Mouse (Mus musculus): Measurements from ENCODE around the gene Sgpp2. TPM values are rescaled to one million over a fixed set of nuclear protein-coding genes. Genes with fewer than 3 reads are reported as not detected.
A peak's percentile ranks its signal among the peaks of the same experiment; 100 is the strongest.

Sgpp2 gene
- polyA plus RNA-seq, 1 experiment from 2014 or later: 23.0 TPM

- Histone ChIP-seq H3K4me2 (replicated peaks; ENCODE audit: low read depth) (peak overlapping the region; percentile 72), H3K36me3 (ENCODE audit: control insufficient read depth, insufficient read depth) (no peaks in the 10 kb centered on the region), H3K27ac (ENCODE audit: low read depth, low read length) (peak overlapping the region; percentile 90), H3K9me3 (ENCODE audit: control insufficient read depth) (no peaks in the 10 kb centered on the region), H3K27me3 (replicated peaks; ENCODE audit: control insufficient read depth, insufficient read depth, low read length) (0 out of 2 replicates have a peak, but pooled peaks cover 5% of the 10 kb centered on the region), H3K4me1 (replicated peaks; ENCODE audit: control insufficient read depth, insufficient read depth, low read length) (no peaks in the 10 kb centered on the region), H3K4me3 (ENCODE audit: low read depth, low read length) (no peak overlapping the region), H3K9ac (ENCODE audit: low read depth, low read length) (no peak overlapping the region)
- 74% methylated on average over 1 of the region's 1 CpGs for WGBS
- no peak for TF ChIP-seq CTCF (IDR thresholded peaks at IDR 0.05; ENCODE audit: low read depth)
- ATAC-seq: no peak
Observed at GRCm38 (mm10) chr1:78308688-78309087, 1.5 kb upstream of the Sgpp2 start.

GRCm38 (mm10) chr1:78309280-78309679 is 865 bp upstream of the Sgpp2 start:
- peak overlapping the region; percentile 90 for H3K27ac ChIP-seq (ENCODE audit: low read depth, low read length)
- H3K9ac ChIP-seq (ENCODE audit: low read depth, low read length): no peak overlapping the region
- peak overlapping the region; percentile 72 for H3K4me2 ChIP-seq (replicated peaks; ENCODE audit: low read depth)
- no peak for TF ChIP-seq CTCF (IDR thresholded peaks at IDR 0.05; ENCODE audit: low read depth)
- no peaks in the 10 kb centered on the region for H3K4me1 ChIP-seq (replicated peaks; ENCODE audit: control insufficient read depth, insufficient read depth, low read length)
- WGBS: 4% methylated on average over 9 of the region's 9 CpGs
- 0 out of 2 replicates have a peak, but pooled peaks cover 5% of the 10 kb centered on the region for H3K27me3 ChIP-seq (replicated peaks; ENCODE audit: control insufficient read depth, insufficient read depth, low read length)
- no peaks in the 10 kb centered on the region for H3K9me3 ChIP-seq (ENCODE audit: control insufficient read depth)
- ATAC-seq: peak; percentile 51
- H3K36me3 ChIP-seq (ENCODE audit: control insufficient read depth, insufficient read depth): no peaks in the 10 kb centered on the region
- H3K4me3 ChIP-seq (ENCODE audit: low read depth, low read length): peak overlapping the region; percentile 63

DNA sequence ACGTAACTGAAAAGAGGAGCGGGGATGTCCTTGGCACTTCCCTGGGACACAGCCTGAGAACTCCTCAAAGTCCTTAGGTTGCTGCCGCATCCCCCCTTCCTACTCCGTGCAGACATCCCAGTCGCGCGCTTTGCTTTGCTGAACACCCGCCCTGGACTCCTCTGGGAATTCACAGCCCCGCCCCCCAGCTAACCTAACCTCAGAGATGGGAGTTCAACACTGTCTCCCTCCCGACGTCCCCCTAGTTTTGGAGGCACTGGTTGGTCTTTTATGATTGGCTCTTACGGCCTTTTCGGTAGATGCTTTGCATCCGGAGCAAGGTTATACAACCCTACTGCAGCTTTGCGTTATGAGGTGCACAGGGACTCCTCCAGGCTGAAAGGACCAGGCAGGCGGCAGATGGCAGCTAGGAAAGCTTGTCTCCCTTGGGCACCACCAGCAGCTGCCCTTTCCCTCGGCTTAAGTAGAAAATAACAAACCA is 756 bp downstream of the Sgpp2 start:
- Histone ChIP-seq H3K27me3 (replicated peaks; ENCODE audit: control insufficient read depth, insufficient read depth, low read length) (0 out of 2 replicates have a peak, but pooled peaks cover 5% of the 10 kb centered on the region), H3K4me2 (replicated peaks; ENCODE audit: low read depth) (peak overlapping the region; percentile 72), H3K36me3 (ENCODE audit: control insufficient read depth, insufficient read depth) (no peaks in the 10 kb centered on the region), H3K9ac (ENCODE audit: low read depth, low read length) (peak overlapping the region; percentile 54), H3K9me3 (ENCODE audit: control insufficient read depth) (no peaks in the 10 kb centered on the region), H3K4me3 (ENCODE audit: low read depth, low read length) (peak overlapping the region; percentile 63), H3K27ac (ENCODE audit: low read depth, low read length) (peak overlapping the region; percentile 84), H3K4me1 (replicated peaks; ENCODE audit: control insufficient read depth, insufficient read depth, low read length) (peaks cover 5% of the 10 kb centered on the region; the same call in 1 of the 2 replicates)
- no peak for TF ChIP-seq CTCF (IDR thresholded peaks at IDR 0.05; ENCODE audit: low read depth)
- WGBS: under 1% methylated on average over 17 of the region's 17 CpGs
- no peak for ATAC-seq

DNA sequence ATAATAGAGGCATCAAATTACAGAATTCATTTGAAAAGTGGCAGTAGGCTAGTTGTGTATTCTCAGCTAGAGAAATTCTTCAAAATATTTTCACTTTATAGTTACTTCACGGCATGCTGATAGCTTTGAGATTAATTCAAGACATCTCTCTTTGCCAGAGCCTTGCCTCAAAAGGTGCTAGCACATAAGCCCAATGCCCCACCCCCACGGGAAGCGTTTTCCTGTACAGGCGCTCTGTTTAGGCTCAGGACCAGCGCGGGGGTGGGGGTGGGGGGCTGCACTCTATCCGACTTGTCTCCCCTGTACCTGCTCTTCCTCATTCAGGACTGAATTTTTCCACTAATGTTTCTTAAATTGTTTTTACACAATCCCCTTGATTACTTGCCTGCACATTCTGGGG is 1.3 kb downstream of the Sgpp2 start:
- Histone ChIP-seq H3K4me2 (replicated peaks; ENCODE audit: low read depth) (peak overlapping the region; percentile 72), H3K27me3 (replicated peaks; ENCODE audit: control insufficient read depth, insufficient read depth, low read length) (0 out of 2 replicates have a peak, but pooled peaks cover 5% of the 10 kb centered on the region), H3K4me1 (replicated peaks; ENCODE audit: control insufficient read depth, insufficient read depth, low read length) (peaks cover 5% of the 10 kb centered on the region; the same call in 1 of the 2 replicates), H3K27ac (ENCODE audit: low read depth, low read length) (peak overlapping the region; percentile 84), H3K4me3 (ENCODE audit: low read depth, low read length) (peak overlapping the region; percentile 63), H3K9ac (ENCODE audit: low read depth, low read length) (0 out of 2 replicates have a peak overlapping the region, but pooled peaks have one; percentile 54), H3K9me3 (ENCODE audit: control insufficient read depth) (no peaks in the 10 kb centered on the region), H3K36me3 (ENCODE audit: control insufficient read depth, insufficient read depth) (no peaks in the 10 kb centered on the region)
- TF ChIP-seq CTCF (IDR thresholded peaks at IDR 0.05; ENCODE audit: low read depth): no peak
- WGBS: under 1% methylated on average over 7 of the region's 7 CpGs
- ATAC-seq: no peak

DNA sequence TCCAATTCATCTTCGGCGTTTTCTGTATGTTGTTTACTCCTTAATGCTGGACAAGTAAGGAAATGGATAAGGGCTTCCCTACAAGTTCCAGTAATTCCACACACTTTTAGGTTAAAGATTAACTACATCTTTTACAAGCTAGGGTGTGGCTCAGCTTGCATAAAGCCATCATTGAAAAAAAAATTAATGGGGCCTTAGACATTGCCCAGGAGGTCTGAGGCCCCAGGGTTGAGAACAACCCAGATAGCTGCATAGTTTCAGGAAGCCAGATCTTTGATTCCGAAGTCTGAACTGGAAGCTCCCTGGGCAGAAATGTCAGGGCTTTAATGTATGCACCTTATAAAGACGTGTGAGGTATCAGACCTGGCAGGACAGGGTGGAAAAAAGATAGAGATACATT is 2.8 kb downstream of the Sgpp2 start:
- WGBS: 28% methylated on average over 4 of the region's 4 CpGs
- Histone ChIP-seq H3K4me3 (ENCODE audit: low read depth, low read length) (no peak overlapping the region), H3K36me3 (ENCODE audit: control insufficient read depth, insufficient read depth) (no peaks in the 10 kb centered on the region), H3K4me2 (replicated peaks; ENCODE audit: low read depth) (peak overlapping the region; percentile 72), H3K4me1 (replicated peaks; ENCODE audit: control insufficient read depth, insufficient read depth, low read length) (peaks cover 5% of the 10 kb centered on the region; the same call in 1 of the 2 replicates), H3K9me3 (ENCODE audit: control insufficient read depth) (no peaks in the 10 kb centered on the region), H3K27ac (ENCODE audit: low read depth, low read length) (peak overlapping the region; percentile 84), H3K9ac (ENCODE audit: low read depth, low read length) (no peak overlapping the region), H3K27me3 (replicated peaks; ENCODE audit: control insufficient read depth, insufficient read depth, low read length) (0 out of 2 replicates have a peak, but pooled peaks cover 5% of the 10 kb centered on the region)
- no peak for TF ChIP-seq CTCF (IDR thresholded peaks at IDR 0.05; ENCODE audit: low read depth)
- ATAC-seq: peak; percentile 82

GRCm38 (mm10) chr1:78313961-78314360 is 3.8 kb downstream of the Sgpp2 start:
- Histone ChIP-seq H3K4me1 (replicated peaks; ENCODE audit: control insufficient read depth, insufficient read depth, low read length) (peaks cover 5% of the 10 kb centered on the region; the same call in 1 of the 2 replicates), H3K4me2 (replicated peaks; ENCODE audit: low read depth) (no peak overlapping the region), H3K9me3 (ENCODE audit: control insufficient read depth) (no peaks in the 10 kb centered on the region), H3K27ac (ENCODE audit: low read depth, low read length) (no peak overlapping the region; the same call in 1 of the 2 replicates), H3K36me3 (ENCODE audit: control insufficient read depth, insufficient read depth) (no peaks in the 10 kb centered on the region), H3K4me3 (ENCODE audit: low read depth, low read length) (no peak overlapping the region), H3K27me3 (replicated peaks; ENCODE audit: control insufficient read depth, insufficient read depth, low read length) (0 out of 2 replicates have a peak, but pooled peaks cover 5% of the 10 kb centered on the region), H3K9ac (ENCODE audit: low read depth, low read length) (no peak overlapping the region)
- WGBS: 29% methylated on average over 4 of the region's 4 CpGs
- no peak for ATAC-seq
- no peak for TF ChIP-seq CTCF (IDR thresholded peaks at IDR 0.05; ENCODE audit: low read depth)
